In genomic region chr15:102739520-102740297, GRCm38 (mm10) we compare ENCODE assay signal across 8 mouse cellular contexts. TPM values are rescaled to one million over a fixed set of nuclear protein-coding genes. Genes with fewer than 3 reads are reported as not detected.
DNase-seq lines count a peak whose midpoint lies in the region; ATAC-seq and TF ChIP-seq lines count a peak whose summit lies in the region.

No protein-coding gene starts in this region.

- no peak; the same call in 1 of the 2 replicates for ATAC-seq in midbrain, embryonic 11.5 days (ENCODE audit: low FRiP score)
- no peak for ATAC-seq in midbrain, embryonic 13.5 days
- 0 out of 2 replicates have a peak, but pooled peaks have one; percentile 37 for ATAC-seq in monocyte, adult 5-6 weeks (replicated peaks; ENCODE audit: insufficient number of reproducible peaks, low FRiP score, low TSS enrichment, poor library complexity, severe bottlenecking)

- no peak overlapping the region for H3K9ac ChIP-seq in midbrain, embryonic 11.5 days (ENCODE audit: low read length)
- no peak overlapping the region for H3K9ac ChIP-seq in midbrain, embryonic 13.5 days (replicated peaks)

- H3K27me3 ChIP-seq in midbrain, embryonic 11.5 days (ENCODE audit: control insufficient read depth, insufficient read depth, low read length): peaks cover 46% of the 10 kb centered on the region
- H3K27me3 ChIP-seq in midbrain, embryonic 13.5 days: peaks cover 54% of the 10 kb centered on the region

- H3K9me3 ChIP-seq in midbrain, embryonic 11.5 days (ENCODE audit: control insufficient read depth, low read length): no peaks in the 10 kb centered on the region
- no peaks in the 10 kb centered on the region for H3K9me3 ChIP-seq in midbrain, embryonic 13.5 days

- TF ChIP-seq POLR2A in cortical plate, adult 2 months (IDR thresholded peaks at IDR 0.05; ENCODE audit: extremely low read depth, insufficient read depth, low read length): no peak

- WGBS in midbrain, embryonic 11.5 days: 31% methylated on average over 15 of the region's 15 CpGs
- WGBS in midbrain, embryonic 13.5 days: 32% methylated on average over 15 of the region's 15 CpGs

- intact Hi-C loops in left cerebral cortex, postnatal 25 days (cut with DNase I): no loop called here

- no peaks in the 10 kb centered on the region for H3K36me3 ChIP-seq in midbrain, embryonic 11.5 days (ENCODE audit: control insufficient read depth, insufficient read depth, low read length)
- no peaks in the 10 kb centered on the region for H3K36me3 ChIP-seq in midbrain, embryonic 13.5 days

- H3K27ac ChIP-seq in midbrain, embryonic 11.5 days (ENCODE audit: low read depth, low read length): no peak overlapping the region
- no peak overlapping the region for H3K27ac ChIP-seq in midbrain, embryonic 13.5 days
- no peak overlapping the region for H3K27ac ChIP-seq in cortical plate, adult 2 months (ENCODE audit: insufficient read depth, low read length)

- no peak overlapping the region for H3K4me2 ChIP-seq in midbrain, embryonic 11.5 days
- no peak overlapping the region for H3K4me2 ChIP-seq in midbrain, embryonic 13.5 days (replicated peaks)

- peak; percentile 86 for TF ChIP-seq CTCF in cortical plate, adult 2 months (IDR thresholded peaks at IDR 0.05; ENCODE audit: extremely low read depth, insufficient read depth, low read length)

- H3K4me1 ChIP-seq in midbrain, embryonic 11.5 days (ENCODE audit: control insufficient read depth, insufficient read depth, low read length): peaks cover 21% of the 10 kb centered on the region
- peaks cover 41% of the 10 kb centered on the region for H3K4me1 ChIP-seq in midbrain, embryonic 13.5 days (replicated peaks)
- peaks cover 3% of the 10 kb centered on the region for H3K4me1 ChIP-seq in cortical plate, adult 2 months (ENCODE audit: control insufficient read depth, insufficient read depth, low read length)

- DNase-seq in midbrain, embryonic 11.5 days (ENCODE audit: low spot score, missing footprints): peak; percentile 96
- peak; percentile 84 for DNase-seq in ZHBTc4 (ENCODE audit: low read depth, low spot score)
- DNase-seq in heart, postnatal 4 days: peak; percentile 74
- peak; percentile 75 to 81 for DNase-seq in left cerebral cortex, postnatal 25 days (ENCODE audit: low spot score in 2 of 2)
- peak; percentile 73 for DNase-seq in thymus, postnatal 4 days

- H3K4me3 ChIP-seq in midbrain, embryonic 11.5 days (ENCODE audit: low read depth, low read length): no peak overlapping the region
- no peak overlapping the region for H3K4me3 ChIP-seq in midbrain, embryonic 13.5 days (replicated peaks)
- H3K4me3 ChIP-seq in cortical plate, adult 2 months (ENCODE audit: insufficient read depth, low read length): no peak overlapping the region

RNA-seq across cellular contexts. Expression of gene Calcoco1, which starts 17.7 kb away (rescaled TPM):
- polyA plus RNA-seq in midbrain, embryonic 11.5 days (2014; fragmentation: Nextera tagmentation; extraction: Ambion mirVana): 27.5 and 28.3 TPM in 2 replicates
- 41.9 and 51.1 TPM in 2 replicates for polyA plus RNA-seq in midbrain, embryonic 13.5 days (2015; fragmentation: Nextera tagmentation; extraction: Ambion mirVana)
- polyA plus RNA-seq in cortical plate, adult 2 months (2012; rRNA removed): 62.5 and 67.0 TPM in 2 replicates
- total RNA-seq in heart, postnatal 4 days (2021): 10 to 100 TPM; 65.6 to 71.0 TPM
- total RNA-seq in left cerebral cortex, postnatal 25 days (2021): 10 to 100 TPM; 64.4 to 68.3 TPM
- 34.7 to 46.4 TPM (median 44.7 TPM) in 3 replicates for total RNA-seq in monocyte, adult 5-6 weeks (2017)
